Mouse (Mus musculus): Measurements from ENCODE around the gene Zfp654. TPM values are rescaled to one million over a fixed set of nuclear protein-coding genes. Genes with fewer than 3 reads are reported as not detected.

Zfp654 gene
- total and polyA plus RNA-seq, 2 experiments from 2014 or later = 3.3 to 8.9 TPM

GRCm38 (mm10) chr16:64842374-64842729 is 9.1 kb downstream of the Zfp654 start:
- WGBS = 96% methylated on average over 3 of the region's 3 CpGs
- no peaks in the 10 kb centered on the region for H3K36me3 ChIP-seq (replicated peaks; ENCODE audit: control insufficient read depth, insufficient read depth, low read length)
- ATAC-seq (ENCODE audit: insufficient read depth, low read depth) = no peak
- H3K27ac ChIP-seq (ENCODE audit: low read depth) = no peak overlapping the region
- DNase-seq (ENCODE audit: low spot score) = no peak
- H3K4me2 ChIP-seq (ENCODE audit: low read depth, low read length) = no peak overlapping the region
- H3K4me3 ChIP-seq (ENCODE audit: low read depth, low read length) = no peak overlapping the region
- no peak overlapping the region for H3K9ac ChIP-seq (replicated peaks; ENCODE audit: low read depth, low read length)
- no peaks in the 10 kb centered on the region for H3K9me3 ChIP-seq (replicated peaks; ENCODE audit: control insufficient read depth, low read length)
- H3K4me1 ChIP-seq (ENCODE audit: control insufficient read depth, insufficient read depth) = 0 out of 2 replicates have a peak, but pooled peaks cover 3% of the 10 kb centered on the region
- TF ChIP-seq CTCF (IDR thresholded peaks at IDR 0.05; ENCODE audit: low read depth) = no peak
- TF ChIP-seq EP300 (IDR thresholded peaks at IDR 0.05; ENCODE audit: low read depth) = no peak
- H3K27me3 ChIP-seq (ENCODE audit: control insufficient read depth, insufficient read depth, low read length) = no peaks in the 10 kb centered on the region

GRCm38 (mm10) chr16:64841481-64842373 is 9.7 kb downstream of the Zfp654 start:
- Histone ChIP-seq H3K27ac (ENCODE audit: low read depth) (no peak overlapping the region; the same call in 1 of the 2 replicates), H3K9ac (replicated peaks; ENCODE audit: low read depth, low read length) (no peak overlapping the region), H3K27me3 (ENCODE audit: control insufficient read depth, insufficient read depth, low read length) (no peaks in the 10 kb centered on the region), H3K4me3 (ENCODE audit: low read depth, low read length) (no peak overlapping the region), H3K4me2 (ENCODE audit: low read depth, low read length) (no peak overlapping the region), H3K36me3 (replicated peaks; ENCODE audit: control insufficient read depth, insufficient read depth, low read length) (no peaks in the 10 kb centered on the region), H3K9me3 (replicated peaks; ENCODE audit: control insufficient read depth, low read length) (no peaks in the 10 kb centered on the region), H3K4me1 (ENCODE audit: control insufficient read depth, insufficient read depth) (0 out of 2 replicates have a peak, but pooled peaks cover 3% of the 10 kb centered on the region)
- ATAC-seq (ENCODE audit: insufficient read depth, low read depth) (no peak), DNase-seq (ENCODE audit: low spot score) (no peak)
- TF ChIP-seq CTCF (IDR thresholded peaks at IDR 0.05; ENCODE audit: low read depth) (no peak), EP300 (IDR thresholded peaks at IDR 0.05; ENCODE audit: low read depth) (no peak)
- WGBS = 81% methylated on average over 5 of the region's 5 CpGs

GRCm38 (mm10) chr16:64836709-64837108 is 14.7 kb downstream of the Zfp654 start:
- Histone ChIP-seq H3K36me3 (replicated peaks; ENCODE audit: control insufficient read depth, insufficient read depth, low read length) (no peaks in the 10 kb centered on the region), H3K27ac (ENCODE audit: low read depth) (no peak overlapping the region), H3K9ac (replicated peaks; ENCODE audit: low read depth, low read length) (no peak overlapping the region), H3K4me1 (ENCODE audit: control insufficient read depth, insufficient read depth) (0 out of 2 replicates have a peak, but pooled peaks cover 3% of the 10 kb centered on the region), H3K9me3 (replicated peaks; ENCODE audit: control insufficient read depth, low read length) (no peaks in the 10 kb centered on the region), H3K4me2 (ENCODE audit: low read depth, low read length) (no peak overlapping the region), H3K27me3 (ENCODE audit: control insufficient read depth, insufficient read depth, low read length) (no peaks in the 10 kb centered on the region), H3K4me3 (ENCODE audit: low read depth, low read length) (no peak overlapping the region)
- WGBS = 76% methylated on average over 2 of the region's 2 CpGs
- DNase-seq (ENCODE audit: low spot score) (no peak), ATAC-seq (ENCODE audit: insufficient read depth, low read depth) (no peak)
- TF ChIP-seq CTCF (IDR thresholded peaks at IDR 0.05; ENCODE audit: low read depth) (no peak), EP300 (IDR thresholded peaks at IDR 0.05; ENCODE audit: low read depth) (no peak)

- DNase-seq (ENCODE audit: low spot score) = no peak
- Histone ChIP-seq H3K27me3 (ENCODE audit: control insufficient read depth, insufficient read depth, low read length) (no peaks in the 10 kb centered on the region), H3K36me3 (replicated peaks; ENCODE audit: control insufficient read depth, insufficient read depth, low read length) (no peaks in the 10 kb centered on the region), H3K9ac (replicated peaks; ENCODE audit: low read depth, low read length) (no peak overlapping the region), H3K27ac (ENCODE audit: low read depth) (no peak overlapping the region), H3K9me3 (replicated peaks; ENCODE audit: control insufficient read depth, low read length) (no peaks in the 10 kb centered on the region), H3K4me1 (ENCODE audit: control insufficient read depth, insufficient read depth) (0 out of 2 replicates have a peak, but pooled peaks cover 6% of the 10 kb centered on the region), H3K4me2 (ENCODE audit: low read depth, low read length) (no peak overlapping the region), H3K4me3 (ENCODE audit: low read depth, low read length) (no peak overlapping the region)
- no peak for ATAC-seq (ENCODE audit: insufficient read depth, low read depth)
- 59% methylated on average over 1 of the region's 1 CpGs for WGBS
- TF ChIP-seq EP300 (IDR thresholded peaks at IDR 0.05; ENCODE audit: low read depth) (no peak), CTCF (IDR thresholded peaks at IDR 0.05; ENCODE audit: low read depth) (no peak)
These were observed 15.4 kb downstream of the Zfp654 start for GRCm38 (mm10) chr16:64835996-64836545.

- H3K36me3 ChIP-seq (replicated peaks; ENCODE audit: control insufficient read depth, insufficient read depth, low read length) = peaks cover 17% of the 10 kb centered on the region
- ATAC-seq (ENCODE audit: insufficient read depth, low read depth) (no peak), DNase-seq (ENCODE audit: low spot score) (no peak)
- no peaks in the 10 kb centered on the region for H3K27me3 ChIP-seq (ENCODE audit: control insufficient read depth, insufficient read depth, low read length)
- H3K9ac ChIP-seq (replicated peaks; ENCODE audit: low read depth, low read length) = no peak overlapping the region
- WGBS = 61% methylated on average over 15 of the region's 15 CpGs
- no peaks in the 10 kb centered on the region for H3K9me3 ChIP-seq (replicated peaks; ENCODE audit: control insufficient read depth, low read length)
- no peak overlapping the region for H3K4me3 ChIP-seq (ENCODE audit: low read depth, low read length)
- H3K4me1 ChIP-seq (ENCODE audit: control insufficient read depth, insufficient read depth) = 0 out of 2 replicates have a peak, but pooled peaks cover 4% of the 10 kb centered on the region
- H3K4me2 ChIP-seq (ENCODE audit: low read depth, low read length) = no peak overlapping the region
- H3K27ac ChIP-seq (ENCODE audit: low read depth) = no peak overlapping the region
- no peak for TF ChIP-seq EP300 (IDR thresholded peaks at IDR 0.05; ENCODE audit: low read depth)
- no peak for TF ChIP-seq CTCF (IDR thresholded peaks at IDR 0.05; ENCODE audit: low read depth)
These were observed 21.2 kb downstream of the Zfp654 start for GRCm38 (mm10) chr16:64830291-64830690.
